Mouse (Mus musculus) heart, postnatal 0 days (tissue): Measurements from ENCODE around the gene Slc46a2.

ENCODE experiments used
- CTCF ChIP-seq: IDR thresholded peaks from 2 replicates; pipeline ENCODE4 v1.5.1; 2016; ENCODE audit warnings: antibody characterized with exemption, control low read depth, low read depth
- EP300 ChIP-seq: IDR thresholded peaks from 2 replicates; pipeline ENCODE4 v1.6.1; 2016; ENCODE audit warnings: antibody characterized with exemption, low read depth

- TF ChIP-seq CTCF (no peak), EP300 (no peak)
Observed at GRCm38 (mm10) chr4:59907092-59907491, 7.8 kb downstream of the Slc46a2 start.
